In the genomic region with DNA sequence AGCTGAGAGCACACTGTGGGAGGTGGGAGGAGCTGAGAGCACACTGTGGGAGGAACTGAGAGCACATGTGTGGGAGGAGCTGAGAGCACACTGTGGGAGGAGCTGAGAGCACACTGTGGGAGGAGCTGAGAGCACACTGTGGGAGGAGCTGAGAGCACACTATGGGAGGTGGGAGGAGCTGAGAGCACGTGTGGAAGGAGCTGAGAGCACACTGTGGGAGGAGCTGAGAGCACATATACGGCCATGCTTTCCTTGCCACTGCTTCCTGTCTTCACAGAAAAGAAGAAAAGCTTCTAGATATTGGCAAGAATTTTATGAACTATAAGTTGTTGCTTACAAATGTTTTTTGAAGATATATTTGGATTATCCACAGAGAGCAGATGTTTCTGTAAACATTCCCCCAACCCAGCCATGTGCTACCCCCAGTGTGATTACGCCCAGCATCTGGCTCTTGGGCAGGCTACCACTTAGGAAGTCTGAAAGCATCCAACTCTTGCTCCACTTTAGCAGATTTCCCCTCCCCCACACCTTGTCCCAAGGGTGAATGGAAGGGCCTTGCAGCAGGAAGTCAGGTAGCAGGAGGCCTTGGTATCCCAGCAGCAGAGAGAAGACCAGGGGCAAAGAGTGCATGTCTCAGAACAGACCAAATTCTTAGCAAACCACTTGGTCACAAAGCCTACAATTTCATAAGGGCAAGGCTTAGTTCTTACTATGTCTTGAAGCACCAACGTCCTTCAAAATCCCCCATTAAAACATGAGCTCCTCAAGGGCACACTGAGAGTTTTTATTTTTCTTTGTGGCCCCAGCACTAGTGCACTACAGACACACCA, we compare ENCODE assay signal across 11 mouse cellular contexts.
DNase-seq lines count a peak whose midpoint lies in the region; ATAC-seq and TF ChIP-seq lines count a peak whose summit lies in the region.
"Had no signal": no experiment of that assay in that cellular context is flagged by ENCODE, and none has a peak within 500 bp of the region (broad histone marks: within the 10 kb centered on the region; RNA-seq: fewer than 3 reads in every experiment).

No protein-coding gene starts in this region.

- H3K4me1 ChIP-seq in heart, embryonic 13.5 days: peaks cover 65% of the 10 kb centered on the region
- peaks cover 87% of the 10 kb centered on the region for H3K4me1 ChIP-seq in limb, embryonic 10.5 days
- peaks cover 6% of the 10 kb centered on the region; the same call in 1 of the 2 replicates for H3K4me1 ChIP-seq in liver, postnatal 0 days (ENCODE audit: insufficient read depth)
- peaks cover 29% of the 10 kb centered on the region for H3K4me1 ChIP-seq in neural tube, embryonic 15.5 days

- no peak for TF ChIP-seq EP300 in liver, postnatal 0 days (IDR thresholded peaks at IDR 0.05; ENCODE audit: low read depth)

- no peak for TF ChIP-seq CTCF in liver, postnatal 0 days (IDR thresholded peaks at IDR 0.05; ENCODE audit: low read depth)

- no peak for DNase-seq in heart, postnatal 4 days
- peak; percentile 29 for DNase-seq in thymus, postnatal 0 days (ENCODE audit: low spot score)
- no peak for DNase-seq in thymus, postnatal 10 days (ENCODE audit: low spot score in 2 of 2)
- no peak for DNase-seq in limb, embryonic 10.5 days (ENCODE audit: low spot score)
- DNase-seq in liver, postnatal 0 days: no peak
- DNase-seq: adrenal gland, adult 8-10 months; lung, postnatal 14 days had no signal

- H3K9me3 ChIP-seq in heart, embryonic 13.5 days: no peaks in the 10 kb centered on the region
- H3K9me3 ChIP-seq in limb, embryonic 10.5 days (replicated peaks): no peaks in the 10 kb centered on the region
- no peaks in the 10 kb centered on the region for H3K9me3 ChIP-seq in liver, postnatal 0 days (ENCODE audit: low read length)
- no peaks in the 10 kb centered on the region for H3K9me3 ChIP-seq in neural tube, embryonic 15.5 days (replicated peaks)
- H3K9me3 ChIP-seq: embryonic facial prominence, embryonic 13.5 days had no signal

- H3K27ac ChIP-seq in heart, embryonic 13.5 days (replicated peaks): peak overlapping the region; percentile 74
- H3K27ac ChIP-seq in limb, embryonic 10.5 days: peak overlapping the region; percentile 86
- H3K27ac ChIP-seq in liver, postnatal 0 days (ENCODE audit: low read depth): no peak overlapping the region
- H3K27ac ChIP-seq in neural tube, embryonic 15.5 days (replicated peaks): no peak overlapping the region
- H3K27ac ChIP-seq: embryonic facial prominence, embryonic 13.5 days; kidney, postnatal 0 days had no signal

- no peaks in the 10 kb centered on the region for H3K27me3 ChIP-seq in heart, embryonic 13.5 days (replicated peaks)
- 0 out of 2 replicates have a peak, but pooled peaks cover 5% of the 10 kb centered on the region for H3K27me3 ChIP-seq in limb, embryonic 10.5 days (ENCODE audit: low read depth, poor library complexity, severe bottlenecking)
- H3K27me3 ChIP-seq in liver, postnatal 0 days (ENCODE audit: insufficient read depth, low read length): no peaks in the 10 kb centered on the region
- no peaks in the 10 kb centered on the region for H3K27me3 ChIP-seq in neural tube, embryonic 15.5 days (replicated peaks)
- H3K27me3 ChIP-seq: embryonic facial prominence, embryonic 13.5 days had no signal

- H3K36me3 ChIP-seq in heart, embryonic 13.5 days: no peaks in the 10 kb centered on the region
- no peaks in the 10 kb centered on the region for H3K36me3 ChIP-seq in limb, embryonic 10.5 days
- no peaks in the 10 kb centered on the region for H3K36me3 ChIP-seq in liver, postnatal 0 days (replicated peaks; ENCODE audit: insufficient read depth, low read length)
- H3K36me3 ChIP-seq in neural tube, embryonic 15.5 days: no peaks in the 10 kb centered on the region
- H3K36me3 ChIP-seq: embryonic facial prominence, embryonic 13.5 days had no signal

- H3K4me2 ChIP-seq in heart, embryonic 13.5 days: no peak overlapping the region
- no peak overlapping the region for H3K4me2 ChIP-seq in liver, postnatal 0 days (ENCODE audit: low read depth, low read length)
- H3K4me2 ChIP-seq in neural tube, embryonic 15.5 days: no peak overlapping the region
- H3K4me2 ChIP-seq: embryonic facial prominence, embryonic 13.5 days had no signal

- H3K4me3 ChIP-seq in heart, embryonic 13.5 days: no peak overlapping the region
- no peak overlapping the region for H3K4me3 ChIP-seq in limb, embryonic 10.5 days
- H3K4me3 ChIP-seq in liver, postnatal 0 days (ENCODE audit: low read depth, low read length): no peak overlapping the region
- no peak overlapping the region for H3K4me3 ChIP-seq in neural tube, embryonic 15.5 days (replicated peaks)
- H3K4me3 ChIP-seq: embryonic facial prominence, embryonic 13.5 days had no signal

- 63% methylated on average over 4 of the region's 4 CpGs for WGBS in heart, embryonic 13.5 days
- 63% methylated on average over 4 of the region's 4 CpGs for WGBS in limb, embryonic 10.5 days
- 55% methylated on average over 4 of the region's 4 CpGs for WGBS in liver, postnatal 0 days (ENCODE audit: insufficient replicate concordance)
- 61% methylated on average over 4 of the region's 4 CpGs for WGBS in neural tube, embryonic 15.5 days

- no peak overlapping the region for H3K9ac ChIP-seq in heart, embryonic 13.5 days
- no peak overlapping the region for H3K9ac ChIP-seq in liver, postnatal 0 days (replicated peaks)
- H3K9ac ChIP-seq in neural tube, embryonic 15.5 days (replicated peaks): no peak overlapping the region
- H3K9ac ChIP-seq: embryonic facial prominence, embryonic 13.5 days had no signal

- no peak for ATAC-seq in heart, embryonic 13.5 days (ENCODE audit: extremely low read depth, insufficient number of reproducible peaks, low FRiP score, low TSS enrichment)
- ATAC-seq in liver, postnatal 0 days: no peak
- ATAC-seq in neural tube, embryonic 15.5 days (ENCODE audit: low FRiP score): no peak

Comparison
In these comparisons a context has a peak if more than half of its experiments do, and no peak if none do; other contexts are left out.
1. H3K27ac ChIP-seq: peak in heart, embryonic 13.5 days (single experiment) and limb, embryonic 10.5 days (single experiment); none in liver, postnatal 0 days (single experiment) and neural tube, embryonic 15.5 days (single experiment).